Mouse (Mus musculus): Measurements from ENCODE around the gene Ppa1.

The Ppa1 gene

GRCm38 (mm10) chr10:61627195-61627937 is 21.0 kb upstream of the Ppa1 start:
- no peak for TF ChIP-seq GATA4 (IDR thresholded peaks at IDR 0.05; ENCODE audit: insufficient replicate concordance, low read length)

GRCm38 (mm10) chr10:61627938-61628250 is 20.5 kb upstream of the Ppa1 start:
- no peak for TF ChIP-seq GATA4 (IDR thresholded peaks at IDR 0.05; ENCODE audit: insufficient replicate concordance, low read length)

GRCm38 (mm10) chr10:61632445-61632844 is 15.9 kb upstream of the Ppa1 start:
- TF ChIP-seq GATA4 (IDR thresholded peaks at IDR 0.05; ENCODE audit: insufficient replicate concordance, low read length) = no peak

GRCm38 (mm10) chr10:61637055-61637454 is 11.3 kb upstream of the Ppa1 start:
- TF ChIP-seq GATA4 (IDR thresholded peaks at IDR 0.05; ENCODE audit: insufficient replicate concordance, low read length) = no peak

- no peak for TF ChIP-seq GATA4 (IDR thresholded peaks at IDR 0.05; ENCODE audit: insufficient replicate concordance, low read length)
Measured at GRCm38 (mm10) chr10:61640363-61640762, 8.0 kb upstream of the Ppa1 start.

GRCm38 (mm10) chr10:61646557-61646956 is 1.8 kb upstream of the Ppa1 start:
- TF ChIP-seq GATA4 (IDR thresholded peaks at IDR 0.05; ENCODE audit: insufficient replicate concordance, low read length) = peak; percentile 66; the same call in 1 of the 2 replicates

- no peak for TF ChIP-seq GATA4 (IDR thresholded peaks at IDR 0.05; ENCODE audit: insufficient replicate concordance, low read length)
Measured at GRCm38 (mm10) chr10:61648737-61649645, 639 bp downstream of the Ppa1 start.

- no peak for TF ChIP-seq GATA4 (IDR thresholded peaks at IDR 0.05; ENCODE audit: insufficient replicate concordance, low read length)
Measured at GRCm38 (mm10) chr10:61654105-61654504, 5.8 kb downstream of the Ppa1 start.

GRCm38 (mm10) chr10:61654691-61655090 is 6.3 kb downstream of the Ppa1 start:
- no peak; the same call in 1 of the 2 replicates for TF ChIP-seq GATA4 (IDR thresholded peaks at IDR 0.05; ENCODE audit: insufficient replicate concordance, low read length)

GRCm38 (mm10) chr10:61655188-61655587 is 6.8 kb downstream of the Ppa1 start:
- TF ChIP-seq GATA4 (IDR thresholded peaks at IDR 0.05; ENCODE audit: insufficient replicate concordance, low read length) = no peak

- no peak; the same call in 1 of the 2 replicates for TF ChIP-seq GATA4 (IDR thresholded peaks at IDR 0.05; ENCODE audit: insufficient replicate concordance, low read length)
Measured at GRCm38 (mm10) chr10:61656928-61657882, 8.9 kb downstream of the Ppa1 start.

GRCm38 (mm10) chr10:61657985-61658384 is 9.6 kb downstream of the Ppa1 start:
- TF ChIP-seq GATA4 (IDR thresholded peaks at IDR 0.05; ENCODE audit: insufficient replicate concordance, low read length) = no peak

- TF ChIP-seq GATA4 (IDR thresholded peaks at IDR 0.05; ENCODE audit: insufficient replicate concordance, low read length) = no peak
Measured at GRCm38 (mm10) chr10:61661887-61662286, 13.5 kb downstream of the Ppa1 start.

GRCm38 (mm10) chr10:61662391-61662988 is 14.1 kb downstream of the Ppa1 start:
- no peak for TF ChIP-seq GATA4 (IDR thresholded peaks at IDR 0.05; ENCODE audit: insufficient replicate concordance, low read length)

GRCm38 (mm10) chr10:61665111-61665510 is 16.8 kb downstream of the Ppa1 start:
- TF ChIP-seq GATA4 (IDR thresholded peaks at IDR 0.05; ENCODE audit: insufficient replicate concordance, low read length) = no peak
